Mouse (Mus musculus): ENCODE results near the gene Clcn7. TPM values are rescaled to one million over a fixed set of nuclear protein-coding genes. Genes with fewer than 3 reads are reported as not detected.

Gene Clcn7
- polyA plus RNA-seq, 1 experiment: 22.9 TPM

DNA sequence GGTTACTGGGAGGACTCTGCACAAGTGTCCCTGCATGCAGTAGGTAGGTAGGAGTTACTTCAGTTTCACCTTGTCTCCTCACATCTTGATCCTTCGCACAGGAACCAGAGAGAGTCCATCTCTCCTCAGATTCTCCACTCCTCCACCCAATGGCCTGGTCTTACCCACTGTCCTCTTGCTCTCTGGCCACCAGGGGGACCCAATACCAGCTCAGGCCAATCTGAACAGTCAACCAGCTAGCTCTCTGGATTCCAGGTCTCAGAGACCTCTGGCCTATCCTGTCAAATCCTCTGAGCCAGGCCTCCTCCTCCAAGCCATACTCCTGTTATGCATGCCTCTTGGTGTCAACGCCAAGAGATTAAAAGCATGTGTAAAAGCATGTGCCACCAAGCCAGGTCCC, 23.6 kb upstream of the Clcn7 start:
- no peak overlapping the region for H3K4me2 ChIP-seq (ENCODE audit: low read depth)
- TF ChIP-seq TCF3 (IDR thresholded peaks at IDR 0.05; ENCODE audit: insufficient read length, low read depth) (no peak), E2F4 (IDR thresholded peaks at IDR 0.05; ENCODE audit: insufficient read depth) (no peak), USF1 (IDR thresholded peaks at IDR 0.05; ENCODE audit: low read depth) (no peak), POLR2A (IDR thresholded peaks at IDR 0.05; ENCODE audit: insufficient read length, low read depth) (no peak), SRF (IDR thresholded peaks at IDR 0.05; ENCODE audit: control insufficient read depth, insufficient read length, low read depth) (no peak)
- H3K36me3 ChIP-seq (ENCODE audit: control insufficient read depth, insufficient read depth): no peaks in the 10 kb centered on the region
- H3K27me3 ChIP-seq (ENCODE audit: control insufficient read depth, insufficient read depth, insufficient read length): no peaks in the 10 kb centered on the region
- no peak overlapping the region for H3K4me3 ChIP-seq
- H3K79me2 ChIP-seq (ENCODE audit: control insufficient read depth, insufficient read depth): peaks cover 2% of the 10 kb centered on the region
- no peak overlapping the region for H3ac ChIP-seq (ENCODE audit: control insufficient read depth, insufficient read length)

DNA sequence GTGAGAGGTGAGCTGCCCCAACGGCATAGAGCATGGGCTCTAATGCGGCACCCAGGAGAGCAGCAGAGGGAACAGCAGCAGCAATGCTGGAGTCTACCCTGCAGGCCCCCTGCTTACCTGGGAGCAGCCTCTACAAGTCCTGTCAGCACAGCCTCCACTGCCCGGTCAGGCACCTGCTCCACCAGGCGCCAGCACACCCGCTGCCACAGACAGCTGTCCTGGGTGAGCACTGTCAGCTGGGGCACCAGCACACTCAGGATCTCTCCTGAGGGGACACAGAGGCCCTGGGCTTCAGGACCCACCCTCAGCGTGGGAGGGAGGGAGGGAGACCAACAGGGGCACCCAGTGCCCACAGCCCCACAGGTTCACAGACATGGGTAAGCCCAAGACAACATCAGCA, 22.6 kb upstream of the Clcn7 start:
- Histone ChIP-seq H3K4me2 (ENCODE audit: low read depth) (no peak overlapping the region), H3K79me2 (ENCODE audit: control insufficient read depth, insufficient read depth) (peaks cover 7% of the 10 kb centered on the region), H3K4me3 (no peak overlapping the region), H3K36me3 (ENCODE audit: control insufficient read depth, insufficient read depth) (no peaks in the 10 kb centered on the region), H3ac (ENCODE audit: control insufficient read depth, insufficient read length) (no peak overlapping the region), H3K27me3 (ENCODE audit: control insufficient read depth, insufficient read depth, insufficient read length) (no peaks in the 10 kb centered on the region)
- TF ChIP-seq E2F4 (IDR thresholded peaks at IDR 0.05; ENCODE audit: insufficient read depth): no peak
- no peak for TF ChIP-seq MAX (IDR thresholded peaks at IDR 0.05; ENCODE audit: low read depth)
- peak in 2 of 3 experiments; percentile 77 to 81 for TF ChIP-seq MYOD1 (IDR thresholded peaks at IDR 0.05; ENCODE audit: control insufficient read depth in 1 of 3, insufficient read length in 2 of 3, low read depth in 2 of 3)
- TF ChIP-seq POLR2AphosphoS2 (IDR thresholded peaks at IDR 0.05; ENCODE audit: insufficient read length, low read depth): no peak
- no peak for TF ChIP-seq CEBPB (IDR thresholded peaks at IDR 0.05; ENCODE audit: insufficient read depth, poor library complexity, severe bottlenecking)
- TF ChIP-seq POLR2A (IDR thresholded peaks at IDR 0.05; ENCODE audit: insufficient read length, low read depth): no peak
- no peak for TF ChIP-seq TCF12 (IDR thresholded peaks at IDR 0.05; ENCODE audit: insufficient read depth, poor library complexity, severe bottlenecking)
- peak in 2 of 3 experiments; percentile 86 to 88 for TF ChIP-seq MYOG (IDR thresholded peaks at IDR 0.05; ENCODE audit: control insufficient read depth in 1 of 3, insufficient read depth in 1 of 3, insufficient read length in 2 of 3, low read depth in 2 of 3)
- TF ChIP-seq USF1 (IDR thresholded peaks at IDR 0.05; ENCODE audit: low read depth): no peak
- no peak for TF ChIP-seq SRF (IDR thresholded peaks at IDR 0.05; ENCODE audit: control insufficient read depth, insufficient read length, low read depth)
- peak; percentile 31 for TF ChIP-seq TCF3 (IDR thresholded peaks at IDR 0.05; ENCODE audit: insufficient read length, low read depth)
- TF ChIP-seq REST (IDR thresholded peaks at IDR 0.05; ENCODE audit: insufficient read depth, insufficient read length): no peak

DNA sequence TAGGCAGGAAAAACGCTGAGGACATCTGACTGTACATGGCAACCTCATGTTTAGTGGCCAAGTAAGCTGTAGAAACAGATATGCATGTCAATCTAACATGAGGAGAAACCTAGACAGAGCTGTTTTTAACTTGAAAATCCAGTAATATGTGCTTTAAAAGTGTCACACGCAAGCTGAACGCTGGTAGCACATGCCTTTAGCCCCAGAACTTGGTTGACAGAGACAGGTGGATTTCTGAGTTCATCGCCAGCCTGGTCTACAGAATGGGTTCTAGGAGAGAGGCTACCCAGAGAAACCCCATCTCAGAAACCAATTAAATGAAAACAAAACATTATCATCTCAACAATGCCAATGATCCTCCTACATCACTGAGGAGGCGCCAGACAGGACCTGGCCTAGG, 22.0 kb upstream of the Clcn7 start:
- no peaks in the 10 kb centered on the region for H3K27me3 ChIP-seq (ENCODE audit: control insufficient read depth, insufficient read depth, insufficient read length)
- no peaks in the 10 kb centered on the region for H3K36me3 ChIP-seq (ENCODE audit: control insufficient read depth, insufficient read depth)
- H3K4me3 ChIP-seq: no peak overlapping the region
- H3K79me2 ChIP-seq (ENCODE audit: control insufficient read depth, insufficient read depth): peaks cover 7% of the 10 kb centered on the region
- no peak overlapping the region for H3K4me2 ChIP-seq (ENCODE audit: low read depth)
- TF ChIP-seq TCF3 (IDR thresholded peaks at IDR 0.05; ENCODE audit: insufficient read length, low read depth) (no peak), MYOD1 (IDR thresholded peaks at IDR 0.05; ENCODE audit: control insufficient read depth in 1 of 3, insufficient read length in 2 of 3, low read depth in 2 of 3) (peak in 2 of 3 experiments; percentile 59 to 66), SRF (IDR thresholded peaks at IDR 0.05; ENCODE audit: control insufficient read depth, insufficient read length, low read depth) (no peak), MYOG (IDR thresholded peaks at IDR 0.05; ENCODE audit: control insufficient read depth in 1 of 3, insufficient read depth in 1 of 3, insufficient read length in 2 of 3, low read depth in 2 of 3) (no peak), USF1 (IDR thresholded peaks at IDR 0.05; ENCODE audit: low read depth) (no peak)
- no peak overlapping the region for H3ac ChIP-seq (ENCODE audit: control insufficient read depth, insufficient read length)

DNA sequence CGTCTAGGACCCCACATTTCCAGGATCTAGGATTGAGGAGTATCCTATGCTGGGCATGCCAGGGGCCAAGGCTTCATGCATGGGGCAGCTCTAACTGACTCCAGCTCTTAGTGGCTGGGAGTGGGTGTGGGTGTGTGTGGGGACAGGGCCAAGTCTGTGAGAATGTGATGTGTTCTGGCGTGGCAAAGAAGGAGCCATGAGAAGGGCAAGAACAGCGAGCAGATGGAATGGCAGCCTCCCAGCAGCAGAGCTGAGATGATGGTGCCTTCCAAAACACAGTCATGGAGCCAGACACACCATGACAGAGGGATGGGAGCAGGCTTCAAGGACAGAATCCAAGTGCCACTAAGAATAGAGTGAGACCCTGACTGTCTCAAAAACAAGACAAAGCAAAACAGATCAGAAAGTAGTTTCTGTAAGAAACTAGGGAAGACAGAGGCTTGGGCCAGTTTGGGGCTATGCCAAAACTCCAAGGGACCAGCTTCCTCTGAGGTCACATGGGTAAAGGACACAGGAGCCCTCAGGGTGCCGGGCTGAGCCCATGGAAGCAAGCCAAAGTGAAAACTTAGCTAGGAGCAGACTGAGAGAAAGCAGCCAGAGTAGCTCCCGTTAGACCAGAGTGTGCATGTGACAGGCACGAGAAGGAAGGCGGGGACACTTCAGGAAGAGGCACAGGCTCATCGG, 21.3 kb upstream of the Clcn7 start:
- no peak overlapping the region for H3ac ChIP-seq (ENCODE audit: control insufficient read depth, insufficient read length)
- peaks cover 7% of the 10 kb centered on the region for H3K79me2 ChIP-seq (ENCODE audit: control insufficient read depth, insufficient read depth)
- H3K4me2 ChIP-seq (ENCODE audit: low read depth): peak overlapping the region; percentile 2
- no peaks in the 10 kb centered on the region for H3K27me3 ChIP-seq (ENCODE audit: control insufficient read depth, insufficient read depth, insufficient read length)
- TF ChIP-seq E2F4 (IDR thresholded peaks at IDR 0.05; ENCODE audit: insufficient read depth) (no peak), CEBPB (IDR thresholded peaks at IDR 0.05; ENCODE audit: insufficient read depth, poor library complexity, severe bottlenecking) (no peak), MYOD1 (IDR thresholded peaks at IDR 0.05; ENCODE audit: control insufficient read depth in 1 of 3, insufficient read length in 2 of 3, low read depth in 2 of 3) (no peak), MAX (IDR thresholded peaks at IDR 0.05; ENCODE audit: low read depth) (no peak), POLR2A (IDR thresholded peaks at IDR 0.05; ENCODE audit: insufficient read length, low read depth) (no peak)
- no peaks in the 10 kb centered on the region for H3K36me3 ChIP-seq (ENCODE audit: control insufficient read depth, insufficient read depth)
- no peak overlapping the region for H3K4me3 ChIP-seq

DNA sequence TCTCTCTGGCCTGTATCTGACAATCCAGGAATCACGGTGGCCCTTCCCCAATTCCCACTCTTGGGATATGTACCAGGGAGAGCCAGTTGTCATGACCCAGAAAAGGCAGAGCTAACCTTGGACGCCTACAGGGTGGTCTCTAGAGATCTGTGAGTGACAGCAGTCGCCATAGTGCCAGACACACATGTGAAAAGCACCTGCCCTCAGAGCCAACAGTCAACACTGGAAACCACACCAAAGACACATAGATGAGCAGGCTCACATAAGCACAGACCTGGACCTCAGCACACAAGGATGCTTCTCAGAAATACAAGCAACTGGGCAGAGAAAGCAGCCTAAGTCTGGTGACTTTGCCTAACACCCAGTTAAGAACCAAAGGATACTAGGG, 20.8 kb upstream of the Clcn7 start:
- no peak overlapping the region for H3K4me3 ChIP-seq
- H3K4me2 ChIP-seq (ENCODE audit: low read depth): no peak overlapping the region
- H3K36me3 ChIP-seq (ENCODE audit: control insufficient read depth, insufficient read depth): no peaks in the 10 kb centered on the region
- no peaks in the 10 kb centered on the region for H3K27me3 ChIP-seq (ENCODE audit: control insufficient read depth, insufficient read depth, insufficient read length)
- no peak overlapping the region for H3ac ChIP-seq (ENCODE audit: control insufficient read depth, insufficient read length)
- TF ChIP-seq CEBPB (IDR thresholded peaks at IDR 0.05; ENCODE audit: insufficient read depth, poor library complexity, severe bottlenecking) (no peak), MYOG (IDR thresholded peaks at IDR 0.05; ENCODE audit: control insufficient read depth in 1 of 3, insufficient read depth in 1 of 3, insufficient read length in 2 of 3, low read depth in 2 of 3) (no peak), E2F4 (IDR thresholded peaks at IDR 0.05; ENCODE audit: insufficient read depth) (no peak), TCF3 (IDR thresholded peaks at IDR 0.05; ENCODE audit: insufficient read length, low read depth) (no peak), POLR2AphosphoS2 (IDR thresholded peaks at IDR 0.05; ENCODE audit: insufficient read length, low read depth) (no peak)
- H3K79me2 ChIP-seq (ENCODE audit: control insufficient read depth, insufficient read depth): peaks cover 7% of the 10 kb centered on the region
